Mouse (Mus musculus) layer of hippocampus, adult 18-20 months (tissue): ENCODE results near the gene Cox8b. TPM values are rescaled to one million over a fixed set of nuclear protein-coding genes. Genes with fewer than 3 reads are reported as not detected.
"Not testable (repeated sequence)": the region's sequence is repeated elsewhere in the genome, so short reads cannot be mapped to it uniquely, and the experiment has no call there.

ENCODE experiments used
- DNase-seq, 2 experiments: peaks; one replicate each; pipeline ENCODE4 v3.0.0; 2022; ENCODE audit warnings: low spot score in 2 of 2
- total RNA-seq, 2 experiments: library from RNA; stranded (reverse); gene quantifications; 2 replicates each; pipeline ENCODE4 v1.2.3; 2021

The Cox8b gene
- total RNA-seq, 2 experiments from 2014 or later, result 1.2 to 3.7 TPM

- DNase-seq, result no peak
Observed at GRCm38 (mm10) chr7:140914031-140914690, 13.9 kb upstream of the Cox8b start.

GRCm38 (mm10) chr7:140912846-140913482 lies 12.7 kb upstream of the Cox8b start:
- no peak for DNase-seq

GRCm38 (mm10) chr7:140912293-140912692 lies 12.0 kb upstream of the Cox8b start:
- DNase-seq, result no peak

GRCm38 (mm10) chr7:140908634-140909107 lies 8.4 kb upstream of the Cox8b start:
- peak; percentile 50 to 78 for DNase-seq

- DNase-seq, result no peak
Observed at GRCm38 (mm10) chr7:140908181-140908580, 7.9 kb upstream of the Cox8b start.

- no peak for DNase-seq
Observed at GRCm38 (mm10) chr7:140907697-140908096, 7.5 kb upstream of the Cox8b start.

- no peak for DNase-seq
Observed at GRCm38 (mm10) chr7:140907131-140907530, 6.9 kb upstream of the Cox8b start.

GRCm38 (mm10) chr7:140905642-140906081 lies 5.4 kb upstream of the Cox8b start:
- DNase-seq, result no peak

- DNase-seq, result peak; percentile 46 to 80
Observed at GRCm38 (mm10) chr7:140903212-140903611, 3.0 kb upstream of the Cox8b start.

GRCm38 (mm10) chr7:140902036-140902875 lies 2.0 kb upstream of the Cox8b start:
- DNase-seq, result no peak

- DNase-seq, result no peak
Observed at GRCm38 (mm10) chr7:140899121-140899520, 1.1 kb downstream of the Cox8b start.

GRCm38 (mm10) chr7:140897863-140898262 lies 2.4 kb downstream of the Cox8b start:
- no peak for DNase-seq

- no peak for DNase-seq
Observed at GRCm38 (mm10) chr7:140894611-140895010, 5.6 kb downstream of the Cox8b start.

- no peak for DNase-seq
Observed at GRCm38 (mm10) chr7:140894031-140894430, 6.2 kb downstream of the Cox8b start.

GRCm38 (mm10) chr7:140890636-140891035 lies 9.6 kb downstream of the Cox8b start:
- not testable (repeated sequence) for DNase-seq

GRCm38 (mm10) chr7:140882469-140882803 lies 17.8 kb downstream of the Cox8b start:
- DNase-seq, result no peak

- peak; percentile 91 to 97 for DNase-seq
Observed at GRCm38 (mm10) chr7:140881696-140882468, 18.4 kb downstream of the Cox8b start, which contains the start of the genes Psmd13 and Sirt3. Gene Psmd13 (plus strand): TSS chr7:140881968. Gene Sirt3 (minus strand): TSS chr7:140882309.

- no peak for DNase-seq
Observed at GRCm38 (mm10) chr7:140880865-140881515, 19.3 kb downstream of the Cox8b start.

- DNase-seq, result no peak
Observed at GRCm38 (mm10) chr7:140880419-140880818, 19.8 kb downstream of the Cox8b start.

- no peak for DNase-seq
Observed at GRCm38 (mm10) chr7:140879355-140879754, 20.9 kb downstream of the Cox8b start.
